Mouse (Mus musculus) forebrain, postnatal 0 days (tissue): ENCODE results near the gene Daam2. TPM values are rescaled to one million over a fixed set of nuclear protein-coding genes. Genes with fewer than 3 reads are reported as not detected.

Experiments
- ATAC-seq: fragments of 200-750 bp; cut with Nextera tagmentation; 2 replicates; pipeline ENCODE4 v1.8.0; 2017; ENCODE audit warnings: mild to moderate bottlenecking, moderate library complexity
- DNase-seq: peaks from one replicate; pipeline ENCODE4 v3.0.0-alpha.2; 2015
- H3K27ac ChIP-seq: fragments of 300-500 bp; sonication (generic); 2 replicates; pipeline ENCODE4 v1.5.1; 2014; ENCODE audit warnings: low read depth, mild to moderate bottlenecking, antibody characterized with exemption, low read length, moderate library complexity, mixed read lengths
- H3K27me3 ChIP-seq: fragments of 300-500 bp; sonication (generic); 2 replicates; pipeline ENCODE4 v1.6.1; 2014; ENCODE audit warnings: mild to moderate bottlenecking, low read length, mixed read lengths; ENCODE audit not compliant: insufficient read depth
- H3K36me3 ChIP-seq: fragments of 300-500 bp; sonication (generic); 2 replicates; pipeline ENCODE4 v1.6.1; 2014; ENCODE audit warnings: mild to moderate bottlenecking, moderate library complexity; ENCODE audit not compliant: insufficient read depth
- H3K4me1 ChIP-seq: fragments of 300-500 bp; sonication (generic); 2 replicates; pipeline ENCODE4 v1.6.1; 2014; ENCODE audit warnings: antibody characterized with exemption; ENCODE audit not compliant: insufficient read depth
- H3K4me2 ChIP-seq: fragments of 300-500 bp; sonication (generic); 2 replicates; pipeline ENCODE4 v1.6.1; 2014; ENCODE audit warnings: low read depth, mild to moderate bottlenecking, moderate library complexity
- H3K4me3 ChIP-seq: fragments of 300-500 bp; sonication (generic); 2 replicates; pipeline ENCODE4 v1.5.1; 2014; ENCODE audit warnings: low read depth, low read length, mixed read lengths
- H3K9ac ChIP-seq: fragments of 300-500 bp; sonication (generic); 2 replicates; pipeline ENCODE4 v1.6.1; 2014; ENCODE audit warnings: mild to moderate bottlenecking
- H3K9me3 ChIP-seq: fragments of 300-500 bp; sonication (generic); 2 replicates; pipeline ENCODE4 v1.6.1; 2016; ENCODE audit warnings: low read length
- CTCF ChIP-seq: sonication (generic); IDR thresholded peaks from 2 replicates; pipeline ENCODE4 v1.5.1; 2016; ENCODE audit warnings: antibody characterized with exemption, control low read depth, low read depth
- WGBS: fragments of 180-500 bp; shearing (Covaris S2); extraction: QIAGEN DNeasy Blood & Tissue Kit; methylation state at CpG from one replicate; pipeline ENCODE4 v1.1.7; 2014; 5-methylcytosine and 5-hydroxymethylcytosine counted together
- polyA plus RNA-seq: library from polyadenylated mRNA; unstranded; fragments of >200 nt; fragmentation: Nextera tagmentation; extraction: Ambion mirVana; gene quantifications from 2 replicates; pipeline ENCODE4 v1.2.1, GENCODE M21; 2015
- total RNA-seq: library from RNA; depleted of rRNA; stranded (reverse); fragments of >200 nt; gene quantifications from 2 replicates; pipeline ENCODE4 v1.2.3, GENCODE M21; 2014; rRNA removed

Daam2 gene
- total RNA-seq (7.2 and 10.3 TPM in 2 replicates), polyA plus RNA-seq (0.77 and 1.8 TPM in 2 replicates)

DNA sequence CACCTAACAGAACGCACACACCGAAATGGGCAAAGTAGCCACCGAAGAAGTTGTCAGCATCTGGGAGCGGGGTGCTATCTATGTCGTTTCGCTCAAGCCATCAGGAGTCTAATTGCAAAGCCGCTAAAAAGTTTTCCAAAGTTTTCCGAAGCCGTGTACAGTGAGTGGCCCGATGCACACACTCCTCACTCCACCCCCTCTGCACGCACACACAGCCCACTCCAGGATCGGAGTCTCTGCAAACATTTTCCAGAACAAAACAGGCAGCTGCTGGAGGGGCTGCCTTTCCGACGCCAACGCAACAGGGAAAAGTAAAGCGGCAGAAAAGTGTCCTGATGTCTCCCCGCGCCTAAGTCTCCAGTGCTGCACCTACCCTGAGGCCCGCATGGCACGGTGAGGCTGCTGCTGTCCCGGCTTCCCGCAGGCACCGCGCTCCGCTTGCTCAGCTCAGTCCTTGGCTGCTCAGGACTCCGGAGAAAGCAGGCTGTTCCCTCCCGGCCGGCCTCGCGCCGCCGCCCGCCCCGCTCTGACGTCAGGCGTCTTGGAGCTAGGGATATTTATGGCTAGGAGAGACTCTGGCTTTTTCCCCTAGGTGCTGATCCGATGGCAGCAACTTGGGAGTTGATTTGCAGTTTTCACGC lies at the start of gene Daam2:
TSS of gene Daam2 (minus strand) at position 514 of the 641 bp plus-strand sequence.
- Histone ChIP-seq H3K9me3 (no peaks in the 10 kb centered on the region), H3K27ac (0 out of 2 replicates have a peak within 1 kb of the TSS, but pooled peaks have one; percentile 9), H3K4me2 (peak within 1 kb of the TSS; percentile 86), H3K27me3 (peaks cover 9% of the 10 kb centered on the region; the same call in 1 of the 2 replicates), H3K4me3 (peak within 1 kb of the TSS; percentile 39), H3K9ac (peak within 1 kb of the TSS; percentile 41), H3K36me3 (no peaks in the 10 kb centered on the region), H3K4me1 (peaks cover 5% of the 10 kb centered on the region; the same call in 1 of the 2 replicates)
- peak; percentile 88 for ATAC-seq
- WGBS, result 3% methylated on average over 38 of the region's 38 CpGs
- DNase-seq, result peak; percentile 57
- no peak for TF ChIP-seq CTCF

- H3K4me2 ChIP-seq, result no peak overlapping the region
- ATAC-seq, result no peak
- no peak overlapping the region for H3K27ac ChIP-seq
- no peak for TF ChIP-seq CTCF
- no peak overlapping the region for H3K4me3 ChIP-seq
- no peaks in the 10 kb centered on the region for H3K9me3 ChIP-seq
- H3K9ac ChIP-seq, result no peak overlapping the region
- H3K36me3 ChIP-seq, result no peaks in the 10 kb centered on the region
- H3K27me3 ChIP-seq, result no peaks in the 10 kb centered on the region
- 63% methylated on average over 8 of the region's 8 CpGs for WGBS
- no peak for DNase-seq
- no peaks in the 10 kb centered on the region for H3K4me1 ChIP-seq
These were observed 46.2 kb upstream of the Daam2 start for GRCm38 (mm10) chr17:49610296-49610695.

- no peak overlapping the region for H3K9ac ChIP-seq
- DNase-seq (no peak), ATAC-seq (no peak)
These were observed 43.3 kb upstream of the Daam2 start for GRCm38 (mm10) chr17:49607351-49608027.

DNA sequence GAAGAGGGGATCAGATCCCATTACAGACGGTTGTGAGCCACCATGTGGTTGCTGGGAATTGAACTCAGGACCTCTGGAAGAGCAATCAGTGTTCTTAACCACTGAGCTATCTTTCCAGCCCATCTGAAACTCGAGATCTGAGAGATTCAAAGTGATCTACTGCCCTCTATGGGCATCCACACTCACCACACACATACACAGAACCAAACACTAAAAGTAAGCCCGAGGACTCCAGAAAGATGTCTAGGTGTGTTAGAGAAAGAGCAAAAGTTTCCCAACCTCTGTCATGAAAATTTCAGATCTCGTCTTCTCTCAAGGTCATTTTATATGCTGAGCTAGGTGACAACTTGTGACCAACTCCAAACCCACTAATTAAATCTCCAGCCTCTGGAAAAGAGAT lies 41.3 kb upstream of the Daam2 start:
- 80% methylated on average over 4 of the region's 4 CpGs for WGBS
- no peak for ATAC-seq
- TF ChIP-seq CTCF, result no peak

More at GRCm38 (mm10) chr17:49607351-49608027, 43.3 kb upstream of the Daam2 start:
- H3K36me3 ChIP-seq, result no peaks in the 10 kb centered on the region
- no peak overlapping the region for H3K4me2 ChIP-seq
- no peak for TF ChIP-seq CTCF
- H3K27ac ChIP-seq, result no peak overlapping the region
- H3K27me3 ChIP-seq, result no peaks in the 10 kb centered on the region
- H3K4me1 ChIP-seq, result no peaks in the 10 kb centered on the region
- H3K4me3 ChIP-seq, result no peak overlapping the region
- WGBS, result 19% methylated on average over 7 of the region's 7 CpGs
- no peaks in the 10 kb centered on the region for H3K9me3 ChIP-seq

DNA sequence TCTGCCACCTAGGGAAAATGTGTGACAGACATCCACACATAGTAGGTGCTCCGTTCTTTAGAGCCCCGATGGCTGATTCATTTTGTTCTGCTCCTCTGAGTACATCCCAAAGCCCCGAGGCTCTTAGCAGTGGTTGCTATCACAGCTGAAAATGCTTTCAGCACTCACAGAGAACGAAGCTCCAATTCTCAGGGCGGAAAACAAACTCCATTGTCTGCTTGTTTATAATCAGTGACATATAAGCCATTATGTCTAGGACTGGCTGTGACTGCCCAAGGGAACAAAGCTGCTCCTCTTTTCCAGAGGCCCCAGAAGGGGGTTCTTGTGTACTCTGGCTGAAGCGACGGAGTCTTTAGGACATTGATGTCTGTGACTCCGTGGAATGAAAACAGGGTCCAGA lies 25.9 kb upstream of the Daam2 start:
- no peak for DNase-seq

More for the DNA sequence above, 41.3 kb upstream of the Daam2 start:
- Histone ChIP-seq H3K27ac (no peak overlapping the region), H3K36me3 (no peaks in the 10 kb centered on the region), H3K4me1 (no peaks in the 10 kb centered on the region), H3K4me3 (no peak overlapping the region), H3K27me3 (no peaks in the 10 kb centered on the region), H3K4me2 (no peak overlapping the region), H3K9me3 (no peaks in the 10 kb centered on the region), H3K9ac (no peak overlapping the region)
- DNase-seq, result no peak

DNA sequence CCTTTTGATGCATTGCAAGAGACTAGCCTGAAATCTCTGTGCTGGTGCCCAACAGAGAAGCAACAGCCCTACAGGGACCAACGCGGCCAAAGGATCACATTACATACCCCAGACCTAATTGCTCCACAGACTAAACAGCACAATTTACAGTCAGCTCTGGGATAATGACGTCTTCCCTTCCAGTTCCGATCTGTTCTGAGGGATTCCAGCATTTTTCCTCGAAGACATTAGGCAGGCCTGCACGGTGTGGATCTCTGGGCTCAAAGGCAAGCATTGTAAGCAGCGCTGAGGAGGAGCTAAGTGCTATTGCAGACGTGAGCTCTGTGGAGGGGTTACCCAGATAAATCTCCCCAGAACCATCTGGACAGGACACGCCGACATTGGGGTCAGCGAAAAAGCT lies 18.3 kb upstream of the Daam2 start:
- DNase-seq, result no peak
- ATAC-seq, result no peak
- 79% methylated on average over 11 of the region's 11 CpGs for WGBS

More for the DNA sequence above, 25.9 kb upstream of the Daam2 start:
- no peaks in the 10 kb centered on the region for H3K9me3 ChIP-seq
- no peak overlapping the region for H3K9ac ChIP-seq
- no peak overlapping the region for H3K27ac ChIP-seq
- TF ChIP-seq CTCF, result no peak
- 45% methylated on average over 8 of the region's 8 CpGs for WGBS
- H3K36me3 ChIP-seq, result no peaks in the 10 kb centered on the region
- H3K4me2 ChIP-seq, result no peak overlapping the region
- H3K4me3 ChIP-seq, result no peak overlapping the region
- no peak for ATAC-seq
- no peaks in the 10 kb centered on the region for H3K27me3 ChIP-seq
- H3K4me1 ChIP-seq, result no peaks in the 10 kb centered on the region

GRCm38 (mm10) chr17:49577321-49577720 lies 13.2 kb upstream of the Daam2 start:
- H3K27me3 ChIP-seq, result no peaks in the 10 kb centered on the region
- no peak for TF ChIP-seq CTCF

More for the DNA sequence above, 18.3 kb upstream of the Daam2 start:
- H3K9ac ChIP-seq, result no peak overlapping the region
- TF ChIP-seq CTCF, result no peak
- no peaks in the 10 kb centered on the region for H3K36me3 ChIP-seq
- no peaks in the 10 kb centered on the region for H3K4me1 ChIP-seq
- H3K4me2 ChIP-seq, result no peak overlapping the region
- no peaks in the 10 kb centered on the region for H3K27me3 ChIP-seq
- H3K4me3 ChIP-seq, result no peak overlapping the region
- H3K9me3 ChIP-seq, result no peaks in the 10 kb centered on the region
- H3K27ac ChIP-seq, result no peak overlapping the region

More at GRCm38 (mm10) chr17:49577321-49577720, 13.2 kb upstream of the Daam2 start:
- no peak for DNase-seq
- Histone ChIP-seq H3K27ac (no peak overlapping the region), H3K9ac (no peak overlapping the region), H3K4me3 (no peak overlapping the region), H3K4me2 (no peak overlapping the region), H3K4me1 (no peaks in the 10 kb centered on the region), H3K9me3 (no peaks in the 10 kb centered on the region), H3K36me3 (no peaks in the 10 kb centered on the region)
- 98% methylated on average over 3 of the region's 3 CpGs for WGBS
- ATAC-seq, result no peak
